Mouse (Mus musculus) embryonic facial prominence, embryonic 11.5 days (tissue): Measurements from ENCODE around the gene Poldip2. TPM values are rescaled to one million over a fixed set of nuclear protein-coding genes. Genes with fewer than 3 reads are reported as not detected.

Source experiments
- ATAC-seq: fragments of 200-750 bp; cut with Nextera tagmentation; replicated peaks from 2 replicates; pipeline ENCODE4 v1.8.0; 2017; ENCODE audit warnings: low read depth; ENCODE audit not compliant: insufficient number of reproducible peaks, low FRiP score, low TSS enrichment
- DNase-seq: peaks from one replicate; pipeline ENCODE4 v3.0.0-alpha.2; 2015; ENCODE audit warnings: low spot score
- H3K27ac ChIP-seq: fragments of 300-500 bp; sonication (generic); replicated peaks from 2 replicates; pipeline ENCODE4 v1.5.1; 2014; ENCODE audit warnings: mild to moderate bottlenecking, low read depth, low read length, control low read depth
- H3K27me3 ChIP-seq: fragments of 300-500 bp; sonication (generic); 2 replicates; pipeline ENCODE4 v1.6.1; 2014; ENCODE audit warnings: mild to moderate bottlenecking, low read length, moderate library complexity, mixed read lengths; ENCODE audit not compliant: control insufficient read depth, insufficient read depth
- H3K36me3 ChIP-seq: fragments of 300-500 bp; sonication (generic); replicated peaks from 2 replicates; pipeline ENCODE4 v1.6.1; 2014; ENCODE audit warnings: low read depth, mild to moderate bottlenecking, low read length, moderate library complexity, mixed read lengths; ENCODE audit not compliant: control insufficient read depth, insufficient read depth
- H3K4me1 ChIP-seq: fragments of 300-500 bp; sonication (generic); 2 replicates; pipeline ENCODE4 v1.6.1; 2014; ENCODE audit warnings: low read length, mixed read lengths; ENCODE audit not compliant: control insufficient read depth, insufficient read depth
- H3K4me2 ChIP-seq: fragments of 300-500 bp; sonication (generic); 2 replicates; pipeline ENCODE4 v1.6.1; 2014; ENCODE audit warnings: low read depth, mild to moderate bottlenecking, control low read depth, low read length, moderate library complexity
- H3K4me3 ChIP-seq: fragments of 300-500 bp; sonication (generic); 2 replicates; pipeline ENCODE4 v1.5.1; 2014; ENCODE audit warnings: low read depth, low read length, control low read depth
- H3K9ac ChIP-seq: fragments of 300-500 bp; sonication (generic); replicated peaks from 2 replicates; pipeline ENCODE4 v1.6.1; 2014; ENCODE audit warnings: mild to moderate bottlenecking, control low read depth, low read length
- H3K9me3 ChIP-seq: fragments of 300-500 bp; sonication (generic); replicated peaks from 2 replicates; pipeline ENCODE4 v1.6.1; 2016; ENCODE audit warnings: mild to moderate bottlenecking, low read length, inconsistent platforms, mixed read lengths; ENCODE audit not compliant: control insufficient read depth
- whole genome bisulfite sequencing: fragments of 180-500 bp; shearing (Covaris S2); extraction: QIAGEN DNeasy Blood & Tissue Kit; methylation state at CpG from one replicate; pipeline ENCODE4 v1.1.7; 2014; 5-methylcytosine and 5-hydroxymethylcytosine counted together
- polyA plus RNA-seq: library from polyadenylated mRNA; unstranded; fragments of >200 nt; fragmentation: Nextera tagmentation; extraction: Ambion mirVana; gene quantifications from 2 replicates; pipeline ENCODE4 v1.2.1, GENCODE M21; 2014

Poldip2 gene
- polyA plus RNA-seq, 1 experiment from 2014 or later, result 159 TPM

- Histone ChIP-seq H3K36me3 (no peaks in the 10 kb centered on the region), H3K4me1 (peaks cover 3% of the 10 kb centered on the region; the same call in 1 of the 2 replicates), H3K4me3 (peak within 1 kb of the TSS; percentile 59), H3K27me3 (peaks cover 22% of the 10 kb centered on the region), H3K4me2 (peak within 1 kb of the TSS; percentile 99), H3K9me3 (no peaks in the 10 kb centered on the region), H3K27ac (no peak within 1 kb of the TSS), H3K9ac (peak within 1 kb of the TSS; percentile 54)
- WGBS, result 3% methylated on average over 35 of the region's 36 CpGs
- DNase-seq, result peak; percentile 98
- peak; percentile 92 for ATAC-seq
Measured at GRCm38 (mm10) chr11:78497544-78498522, 14.2 kb upstream of the Poldip2 start, which contains the start of gene Sarm1. Sarm1 (minus strand) TSS chr11:78497754.

- no peak for DNase-seq
- Histone ChIP-seq H3K4me3 (peak within 1 kb of the TSS; percentile 59), H3K4me1 (peaks cover 3% of the 10 kb centered on the region; the same call in 1 of the 2 replicates)
Measured at GRCm38 (mm10) chr11:78499004-78499403, 13.0 kb upstream of the Poldip2 start, which contains the start of gene Vtn. Vtn (plus strand) TSS chr11:78499091.

GRCm38 (mm10) chr11:78499543-78499942 is 12.4 kb upstream of the Poldip2 start:
- no peak overlapping the region for H3K9ac ChIP-seq
- 42% methylated on average over 16 of the region's 16 CpGs for WGBS
- 0 out of 2 replicates have a peak overlapping the region, but pooled peaks have one; percentile 5 for H3K4me2 ChIP-seq

More at GRCm38 (mm10) chr11:78499004-78499403, 13.0 kb upstream of the Poldip2 start, which contains the start of gene Vtn:
- peaks cover 22% of the 10 kb centered on the region for H3K27me3 ChIP-seq
- no peaks in the 10 kb centered on the region for H3K9me3 ChIP-seq
- H3K27ac ChIP-seq, result no peak within 1 kb of the TSS
- H3K4me2 ChIP-seq, result peak within 1 kb of the TSS; percentile 99
- no peak for ATAC-seq
- 46% methylated on average over 7 of the region's 7 CpGs for WGBS
- H3K36me3 ChIP-seq, result no peaks in the 10 kb centered on the region
- H3K9ac ChIP-seq, result peak within 1 kb of the TSS; percentile 11; the same call in 1 of the 2 replicates

GRCm38 (mm10) chr11:78500623-78501202 is 11.3 kb upstream of the Poldip2 start:
- H3K4me3 ChIP-seq, result no peak overlapping the region
- peaks cover 3% of the 10 kb centered on the region; the same call in 1 of the 2 replicates for H3K4me1 ChIP-seq
- no peak for ATAC-seq
- peaks cover 16% of the 10 kb centered on the region for H3K27me3 ChIP-seq
- H3K36me3 ChIP-seq, result no peaks in the 10 kb centered on the region
- H3K9me3 ChIP-seq, result no peaks in the 10 kb centered on the region
- no peak overlapping the region for H3K4me2 ChIP-seq
- no peak for DNase-seq
- H3K9ac ChIP-seq, result no peak overlapping the region
- H3K27ac ChIP-seq, result no peak overlapping the region
- WGBS, result 82% methylated on average over 9 of the region's 9 CpGs

More at GRCm38 (mm10) chr11:78499543-78499942, 12.4 kb upstream of the Poldip2 start:
- ATAC-seq (no peak), DNase-seq (no peak)
- no peaks in the 10 kb centered on the region for H3K9me3 ChIP-seq
- H3K27me3 ChIP-seq, result peaks cover 22% of the 10 kb centered on the region
- H3K27ac ChIP-seq, result no peak overlapping the region
- no peak overlapping the region for H3K4me3 ChIP-seq
- no peaks in the 10 kb centered on the region for H3K36me3 ChIP-seq
- H3K4me1 ChIP-seq, result peaks cover 3% of the 10 kb centered on the region; the same call in 1 of the 2 replicates

- ATAC-seq (no peak), DNase-seq (no peak)
- WGBS, result 76% methylated on average over 20 of the region's 20 CpGs
- Histone ChIP-seq H3K9ac (no peak overlapping the region), H3K9me3 (no peaks in the 10 kb centered on the region), H3K27ac (no peak overlapping the region), H3K4me2 (no peak overlapping the region; the same call in 1 of the 2 replicates), H3K27me3 (peaks cover 10% of the 10 kb centered on the region), H3K36me3 (no peaks in the 10 kb centered on the region), H3K4me3 (no peak overlapping the region), H3K4me1 (peaks cover 3% of the 10 kb centered on the region; the same call in 1 of the 2 replicates)
Measured at GRCm38 (mm10) chr11:78501529-78501928, 10.5 kb upstream of the Poldip2 start.

- peaks cover 5% of the 10 kb centered on the region; the same call in 1 of the 2 replicates for H3K27me3 ChIP-seq
- WGBS, result 69% methylated on average over 7 of the region's 7 CpGs
- DNase-seq (no peak), ATAC-seq (no peak)
- H3K4me2 ChIP-seq, result no peak within 1 kb of the TSS
- no peak within 1 kb of the TSS for H3K27ac ChIP-seq
- H3K4me1 ChIP-seq, result no peaks in the 10 kb centered on the region
- H3K4me3 ChIP-seq, result no peak within 1 kb of the TSS
- H3K9ac ChIP-seq, result no peak within 1 kb of the TSS
- no peaks in the 10 kb centered on the region for H3K9me3 ChIP-seq
- H3K36me3 ChIP-seq, result no peaks in the 10 kb centered on the region; the same call in 1 of the 2 replicates
Measured at GRCm38 (mm10) chr11:78502909-78503650, 8.9 kb upstream of the Poldip2 start, which contains the start of gene Sebox. Sebox (plus strand) TSS chr11:78503447.

GRCm38 (mm10) chr11:78505430-78505829 is 6.6 kb upstream of the Poldip2 start:
- ATAC-seq, result no peak
- no peak overlapping the region for H3K27ac ChIP-seq
- H3K9ac ChIP-seq, result no peak overlapping the region
- H3K4me2 ChIP-seq, result no peak overlapping the region
- no peaks in the 10 kb centered on the region; the same call in 1 of the 2 replicates for H3K36me3 ChIP-seq
- no peak for DNase-seq
- H3K4me1 ChIP-seq, result no peaks in the 10 kb centered on the region
- no peak overlapping the region for H3K4me3 ChIP-seq
- H3K27me3 ChIP-seq, result no peaks in the 10 kb centered on the region
- H3K9me3 ChIP-seq, result no peaks in the 10 kb centered on the region
- 75% methylated on average over 3 of the region's 3 CpGs for WGBS
